Mouse (Mus musculus): Measurements from ENCODE around the gene Setd7.
"Not testable (repeated sequence)": the region's sequence is repeated elsewhere in the genome, so short reads cannot be mapped to it uniquely, and the experiment has no call there.

The Setd7 gene

DNA sequence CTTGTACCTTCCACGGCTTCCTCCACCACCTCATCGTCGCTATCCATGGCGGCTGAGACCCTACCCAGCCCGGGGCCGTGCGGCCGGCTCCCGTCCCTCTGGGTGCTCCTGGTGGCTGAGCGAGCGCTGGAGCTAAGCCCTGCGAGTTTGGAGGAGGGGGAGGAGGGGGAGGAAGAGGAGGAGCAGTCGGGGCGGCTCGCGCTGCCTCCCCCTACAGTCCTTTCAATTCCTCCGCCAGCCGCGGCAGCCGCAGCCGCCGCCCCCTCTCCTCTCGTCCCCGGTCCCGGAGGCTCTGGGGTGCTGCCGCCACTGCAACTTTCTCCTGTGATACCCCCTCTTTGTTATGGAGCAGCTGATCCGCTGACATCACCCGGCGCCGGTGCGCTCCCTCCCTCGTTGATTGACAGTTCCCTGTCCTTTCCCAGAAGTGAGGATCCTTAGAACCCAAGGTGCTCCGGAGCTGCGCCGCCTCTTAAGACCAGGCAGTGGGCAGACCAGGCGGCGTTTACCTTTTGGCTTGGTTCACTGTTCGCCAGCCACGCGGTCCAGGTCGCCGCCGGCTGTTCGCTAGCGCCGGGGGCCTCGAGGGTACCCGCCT is at the start of gene Setd7:
Gene Setd7 (minus strand): TSS at position 369 of the 598 bp plus-strand sequence.
- peak; percentile 72 for DNase-seq

DNA sequence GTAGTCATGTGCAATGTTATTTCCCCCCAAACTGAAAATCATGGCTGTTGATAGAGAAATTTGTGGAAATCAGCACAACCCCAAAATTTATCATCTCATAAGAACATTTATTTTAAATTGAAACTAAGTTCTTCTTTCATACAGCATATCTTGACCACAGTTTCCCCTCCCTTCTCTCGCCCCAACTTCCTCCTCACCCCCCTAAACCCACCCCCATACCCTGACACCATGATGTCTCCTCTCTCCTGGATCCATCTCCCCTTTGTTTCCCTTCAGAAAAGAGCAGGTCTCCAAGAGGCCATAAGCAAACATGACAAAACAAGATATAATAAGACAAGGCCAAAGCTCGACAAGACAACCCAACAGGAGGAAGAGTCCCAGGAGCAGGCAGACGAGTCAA is 43.8 kb upstream of the Setd7 start:
- DNase-seq = no peak

DNA sequence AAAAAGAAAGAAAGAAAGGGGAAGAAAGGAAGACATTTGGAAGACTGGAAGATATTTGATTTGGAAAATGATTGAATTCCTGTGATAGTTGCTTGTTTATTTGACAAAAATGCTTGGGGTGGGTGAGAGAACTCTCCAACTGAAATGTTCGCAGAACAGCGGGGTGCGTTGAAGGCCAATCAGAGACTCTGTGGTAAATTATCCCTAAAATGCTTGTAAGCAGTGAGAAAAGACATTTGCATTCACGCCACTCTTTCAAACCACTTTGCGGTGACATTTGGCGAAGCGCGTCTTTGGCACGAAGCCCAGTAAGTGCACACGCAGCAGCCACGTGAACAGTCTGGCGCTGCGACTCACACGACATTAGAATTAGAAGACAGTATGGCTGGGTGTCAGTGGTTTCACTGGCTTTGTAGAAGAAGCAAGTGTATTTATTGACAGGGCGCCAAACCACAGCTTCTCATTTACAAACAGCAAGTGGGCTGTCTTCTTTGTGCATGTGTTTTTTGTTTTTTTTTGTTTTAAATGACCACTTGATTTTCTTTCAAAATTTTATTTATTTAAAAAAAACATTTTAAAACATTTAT is 43.1 kb upstream of the Setd7 start:
- no peak for DNase-seq

DNA sequence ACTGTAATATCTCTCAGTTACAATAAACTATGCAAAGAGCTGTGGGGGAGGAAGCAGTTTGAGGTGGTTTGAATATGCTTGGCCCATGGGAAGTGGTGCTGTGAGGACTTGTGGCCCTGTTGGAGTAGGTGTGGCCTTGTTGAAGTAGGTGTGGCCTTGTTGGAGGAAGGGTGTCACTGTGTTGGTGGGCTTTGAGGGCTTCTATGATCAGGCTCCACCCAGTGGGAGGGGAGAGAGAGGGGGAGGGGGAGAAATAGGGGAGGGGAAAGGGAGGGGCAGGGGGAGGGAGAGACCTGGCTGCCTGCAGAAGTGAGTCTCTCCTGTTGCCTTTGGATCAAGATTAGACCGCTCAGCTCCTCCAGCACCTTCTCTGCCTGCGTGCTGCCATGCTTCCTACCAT is 40.8 kb upstream of the Setd7 start:
- no peak for DNase-seq

DNA sequence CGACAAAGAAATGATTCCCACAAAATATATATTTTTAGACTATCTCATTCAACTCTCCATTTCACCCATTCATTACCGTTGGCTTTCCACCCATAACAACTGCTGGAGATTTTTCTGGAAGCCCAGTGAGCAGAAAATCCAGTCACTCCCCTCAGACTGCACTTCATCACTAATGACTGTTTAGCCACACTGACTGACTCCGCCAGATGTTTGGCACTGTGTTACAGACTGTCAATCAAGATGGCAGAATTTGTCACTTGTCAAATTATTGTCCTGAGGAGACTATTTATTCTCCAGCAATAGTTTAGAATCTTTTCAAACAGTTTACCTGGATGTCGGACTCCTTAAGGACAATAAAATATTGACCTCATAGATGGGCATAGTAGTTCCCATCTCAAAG is 40.0 kb upstream of the Setd7 start:
- DNase-seq = no peak

DNA sequence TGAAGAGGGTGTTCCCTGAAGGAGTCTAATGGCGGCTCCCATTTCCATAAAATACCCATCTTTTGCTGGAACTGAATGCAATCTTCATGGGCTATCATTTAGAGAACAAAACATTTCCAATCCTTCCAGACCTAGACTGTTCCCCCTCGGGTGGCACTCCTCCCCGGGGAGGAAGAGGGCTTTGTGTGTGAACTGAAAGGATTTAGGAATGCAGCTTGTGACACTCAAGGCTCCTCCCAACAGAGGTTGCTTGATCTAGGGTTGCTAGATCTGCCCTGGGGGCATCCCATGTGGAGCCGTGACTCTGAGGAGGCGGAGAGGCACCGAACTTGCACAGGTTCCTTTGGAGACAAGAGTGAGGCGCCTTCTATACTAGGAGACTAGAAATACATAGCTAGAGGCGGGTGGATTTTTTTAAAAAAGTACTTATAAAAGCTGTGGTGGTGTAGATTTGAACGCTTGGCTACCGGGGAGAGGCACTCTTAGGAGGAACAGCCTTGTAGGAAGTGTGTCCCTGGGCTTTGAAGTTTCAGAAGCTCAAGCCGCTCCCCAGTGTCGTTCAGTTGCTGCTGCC is 38.5 kb upstream of the Setd7 start:
- no peak for DNase-seq

DNA sequence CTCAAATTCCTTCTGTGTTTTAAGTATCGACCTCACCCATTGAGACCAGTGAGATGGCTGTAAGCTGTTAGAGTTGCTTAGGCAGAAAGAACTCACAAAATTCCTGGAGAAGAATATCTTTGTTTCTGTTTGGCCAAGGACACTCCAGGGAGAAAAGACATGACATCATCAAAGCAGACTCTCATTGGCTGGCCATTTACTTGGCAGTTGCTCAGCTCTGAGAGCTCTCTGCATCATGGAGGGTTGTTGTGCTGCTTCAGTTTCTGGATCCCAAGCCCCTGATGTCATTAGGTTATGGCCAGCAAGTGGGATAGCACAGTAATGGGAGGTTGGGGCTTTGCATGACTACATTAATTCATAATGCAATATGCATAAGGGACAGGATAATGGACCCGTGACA is 35.9 kb upstream of the Setd7 start:
- no peak for DNase-seq

DNA sequence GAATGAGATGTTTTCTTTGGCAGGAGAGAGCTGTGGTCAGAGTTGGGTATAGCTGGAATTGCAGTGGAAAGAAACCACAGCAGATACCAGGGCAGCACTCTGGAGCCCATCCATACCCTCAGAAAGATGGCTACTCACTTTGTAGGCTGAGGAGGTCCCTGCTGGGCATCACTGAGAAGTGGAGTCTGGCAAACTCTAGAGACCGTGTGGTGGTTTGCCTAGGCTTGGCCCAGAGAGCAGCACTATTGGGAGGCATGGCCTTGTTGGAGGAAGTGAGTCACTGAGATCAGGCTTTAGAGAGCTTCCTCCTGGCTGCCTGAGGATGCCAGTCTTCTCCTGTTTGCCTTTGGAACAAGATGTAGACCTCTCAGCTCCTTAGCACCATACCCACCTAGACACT is 32.8 kb upstream of the Setd7 start:
- DNase-seq = no peak

DNA sequence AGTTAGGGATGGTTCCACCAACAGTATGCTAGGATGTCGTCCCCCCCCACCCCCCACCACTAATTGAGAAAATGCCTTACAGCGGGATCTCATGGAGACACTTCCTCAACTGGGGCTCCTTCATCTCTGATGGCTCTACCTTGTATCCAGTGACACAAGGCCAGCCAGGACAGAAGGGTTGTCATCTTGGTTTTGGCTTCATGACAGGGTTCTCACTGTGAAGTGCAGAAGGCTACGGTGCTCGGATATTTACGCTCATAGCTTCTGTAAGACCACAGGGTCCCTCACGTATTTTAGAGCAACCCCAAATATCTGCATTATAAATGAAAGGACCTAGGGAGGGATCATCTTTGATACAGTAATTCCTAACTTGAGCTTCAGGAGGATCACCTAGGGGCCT is 30.9 kb upstream of the Setd7 start:
- no peak for DNase-seq

DNA sequence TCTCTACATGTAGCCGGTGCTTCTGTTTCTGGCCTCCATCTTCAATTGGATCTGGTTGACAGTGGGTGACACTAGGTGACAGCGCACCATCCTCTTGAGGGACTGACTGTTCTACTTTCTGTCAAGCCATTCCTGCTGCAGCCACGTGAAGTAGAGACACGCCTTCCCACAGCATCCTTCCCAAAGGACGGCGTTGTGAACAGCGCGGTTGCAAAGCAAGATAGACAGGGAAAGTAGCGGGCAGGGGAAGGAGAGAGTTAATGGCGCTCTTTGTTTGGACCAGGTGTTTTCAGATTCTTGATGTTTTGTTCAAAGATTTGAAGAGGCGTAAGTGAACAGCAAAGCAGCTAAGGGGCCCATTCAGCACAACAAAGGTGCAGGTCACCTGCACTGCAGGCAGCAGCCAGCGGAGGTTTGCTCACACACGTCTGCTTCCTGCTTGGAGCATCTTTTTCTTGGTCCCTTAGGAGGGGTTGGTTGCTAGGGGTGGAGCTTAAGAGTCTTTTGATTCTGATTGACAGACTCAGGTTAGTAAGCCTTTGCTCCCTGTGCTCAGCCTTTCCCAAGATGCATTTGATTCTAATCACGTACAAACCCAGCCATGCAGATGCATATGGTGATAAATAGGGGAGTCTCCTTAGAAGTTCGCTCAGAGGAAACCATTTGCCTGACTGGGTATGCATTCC is 29.7 kb upstream of the Setd7 start:
- DNase-seq = no peak

DNA sequence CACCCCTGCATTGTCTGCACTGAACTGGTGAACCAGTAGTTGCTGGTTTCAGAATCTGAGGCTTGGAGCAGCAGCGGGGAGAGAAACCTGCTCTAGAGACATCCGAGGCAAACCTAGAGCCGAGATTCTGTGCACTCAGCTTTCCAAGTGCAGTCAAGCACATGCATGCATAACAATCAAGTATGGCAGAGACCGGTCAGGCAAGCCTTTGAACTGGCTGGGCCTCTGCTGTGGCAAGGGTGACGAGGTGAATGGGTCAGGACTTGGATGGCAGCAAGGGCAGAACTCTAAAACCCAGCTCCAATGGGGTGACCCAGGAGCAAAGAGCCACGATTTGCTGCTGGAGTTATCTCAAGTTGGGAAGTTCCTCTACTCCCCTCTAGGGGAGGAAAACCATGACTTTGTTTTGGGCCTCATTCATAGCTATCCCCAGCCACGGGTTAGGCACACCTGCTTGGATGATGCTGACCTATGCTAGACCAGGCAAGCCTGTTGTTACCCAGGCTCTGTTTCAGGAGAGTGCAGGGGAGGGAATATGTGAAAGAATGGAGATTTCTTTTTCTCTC is 27.1 kb upstream of the Setd7 start:
- no peak for DNase-seq

DNA sequence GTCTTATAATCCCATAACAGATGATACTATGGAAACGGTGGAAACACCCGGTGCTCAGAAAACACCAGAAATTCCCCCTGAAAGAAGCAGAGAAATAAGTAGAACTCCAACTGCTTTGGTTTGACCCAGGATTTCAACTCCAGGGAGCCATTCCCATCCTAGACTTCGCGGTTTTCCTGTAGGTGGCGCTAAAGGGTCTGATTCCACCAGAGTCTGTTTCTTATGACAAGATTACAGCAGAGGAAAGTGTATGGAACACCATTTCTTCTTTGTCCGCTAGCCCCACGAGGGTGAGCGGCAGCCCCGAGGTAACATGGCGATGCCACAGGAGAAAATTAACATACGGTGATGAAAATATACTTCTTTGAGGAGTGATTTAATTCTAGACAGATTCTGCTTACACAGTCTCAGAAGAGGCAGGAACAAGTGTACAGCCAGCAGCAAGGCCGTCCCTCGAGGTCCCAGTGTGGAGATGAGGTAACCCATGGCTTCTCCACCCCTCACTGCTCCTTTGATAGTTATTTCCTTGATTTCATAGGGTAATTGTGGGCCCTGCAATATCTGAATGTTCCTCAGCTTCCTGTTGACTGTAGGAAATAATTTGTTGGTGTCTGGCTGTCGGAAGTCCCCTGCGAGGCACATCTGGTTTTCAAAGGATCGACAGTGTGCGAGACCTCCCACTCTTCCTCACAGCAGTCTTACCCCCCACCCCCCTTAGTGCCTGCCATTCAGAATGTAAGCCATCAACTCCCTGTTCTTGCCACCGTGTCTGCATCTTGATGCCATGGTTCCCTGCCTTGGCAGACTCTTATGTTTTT is 23.1 kb upstream of the Setd7 start:
- peak; percentile 67 for DNase-seq

DNA sequence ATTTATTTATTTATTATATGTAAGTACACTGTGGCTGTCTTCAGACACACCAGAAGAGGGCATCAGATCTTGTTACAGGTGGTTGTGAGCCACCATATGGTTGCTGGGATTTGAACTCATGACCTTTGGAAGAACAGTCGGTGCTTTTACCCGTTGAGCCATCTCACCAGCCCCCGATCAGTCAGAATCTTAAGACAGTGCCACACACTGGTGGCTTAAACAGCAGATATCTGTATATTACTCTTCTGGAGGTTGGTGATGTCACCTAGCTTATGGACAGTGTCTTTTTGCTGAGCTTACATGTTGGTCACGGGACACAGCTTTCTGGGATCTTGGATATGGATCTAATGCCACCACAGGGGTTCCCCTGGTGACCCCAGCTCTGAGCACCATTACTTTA is 18.6 kb upstream of the Setd7 start:
- DNase-seq = not testable (repeated sequence)

DNA sequence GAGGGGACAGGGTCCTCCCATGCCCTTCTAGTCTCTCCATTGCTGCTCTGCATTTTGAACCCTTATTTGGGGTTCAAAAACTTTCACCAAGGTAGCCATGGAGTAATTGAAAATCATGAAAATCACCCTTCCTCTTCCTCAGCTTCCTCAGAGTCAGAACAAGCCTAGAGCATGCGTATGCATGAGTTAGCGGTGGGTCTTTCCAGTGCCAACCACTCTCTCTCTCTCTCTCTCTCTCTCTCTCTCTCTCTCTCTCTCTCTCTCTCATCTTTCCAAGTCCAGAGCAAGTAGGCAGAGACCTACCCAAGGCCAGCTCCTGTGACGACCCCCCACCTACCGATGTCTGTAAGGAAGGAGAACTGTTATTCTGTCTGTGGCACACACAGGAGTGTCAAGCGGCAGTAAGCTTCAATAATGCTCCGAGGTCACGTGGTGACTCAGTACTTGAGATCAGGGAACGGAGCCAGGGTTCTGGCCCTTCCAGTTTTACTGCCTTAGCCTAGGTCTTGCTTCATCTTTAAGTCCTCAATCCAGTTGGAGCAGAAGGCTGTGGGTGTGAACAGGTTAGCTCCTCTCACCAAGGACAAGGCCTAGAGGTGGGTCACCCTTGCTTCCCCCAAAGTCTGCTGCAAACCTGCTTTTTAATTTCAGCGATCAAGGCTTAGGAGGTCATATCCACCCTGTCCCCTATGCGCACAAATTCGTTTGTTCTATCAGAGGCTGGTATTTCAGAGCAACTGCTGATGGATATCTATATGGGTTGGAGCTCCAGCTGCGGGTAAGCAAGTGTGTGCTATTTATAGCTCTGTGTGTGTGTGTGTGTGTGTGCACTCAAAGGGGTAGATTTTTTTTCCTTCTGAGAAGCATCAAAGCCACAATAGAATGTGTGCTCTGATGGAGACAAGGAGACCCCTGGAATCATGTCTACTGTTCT is 17.4 kb upstream of the Setd7 start:
- DNase-seq = peak; percentile 65

DNA sequence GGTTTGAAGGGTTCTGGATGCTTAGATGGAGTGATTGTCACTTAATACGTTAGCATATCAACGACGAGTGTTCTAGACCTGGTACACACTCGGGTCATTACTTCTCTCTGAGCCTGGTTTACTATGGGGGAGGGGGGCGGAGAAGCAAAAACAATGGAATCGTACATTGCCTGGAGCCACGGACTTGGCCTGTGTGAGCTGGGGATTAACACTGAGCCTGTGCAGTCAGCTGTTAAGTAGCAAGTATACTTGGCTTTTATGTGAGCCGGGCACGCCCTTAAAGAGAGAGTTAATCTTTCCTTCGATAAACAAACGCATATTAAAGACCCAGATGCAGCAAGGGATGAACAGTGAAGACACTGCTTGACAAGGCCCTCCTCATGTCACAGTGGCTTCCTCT is 16.7 kb upstream of the Setd7 start:
- DNase-seq = no peak

DNA sequence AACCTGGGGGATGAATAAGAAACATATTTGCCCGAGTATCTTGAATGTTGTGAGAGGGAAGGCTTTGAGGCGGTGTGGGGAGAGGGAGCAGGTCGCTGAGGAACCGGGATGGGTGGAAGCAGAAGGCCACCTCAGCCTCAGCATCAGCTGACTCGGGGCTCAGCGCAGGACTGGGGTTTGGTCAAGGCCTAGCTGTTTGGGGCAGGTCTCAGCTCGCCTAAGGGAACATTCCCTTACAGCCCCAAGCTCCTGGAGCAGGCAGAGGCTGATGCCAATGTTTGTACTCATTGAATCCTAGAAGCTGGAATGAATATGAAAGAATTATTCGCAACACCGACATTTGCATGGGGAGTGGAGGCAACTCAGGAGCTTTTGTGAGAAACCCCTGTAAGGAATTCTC is 13.2 kb upstream of the Setd7 start:
- DNase-seq = no peak

DNA sequence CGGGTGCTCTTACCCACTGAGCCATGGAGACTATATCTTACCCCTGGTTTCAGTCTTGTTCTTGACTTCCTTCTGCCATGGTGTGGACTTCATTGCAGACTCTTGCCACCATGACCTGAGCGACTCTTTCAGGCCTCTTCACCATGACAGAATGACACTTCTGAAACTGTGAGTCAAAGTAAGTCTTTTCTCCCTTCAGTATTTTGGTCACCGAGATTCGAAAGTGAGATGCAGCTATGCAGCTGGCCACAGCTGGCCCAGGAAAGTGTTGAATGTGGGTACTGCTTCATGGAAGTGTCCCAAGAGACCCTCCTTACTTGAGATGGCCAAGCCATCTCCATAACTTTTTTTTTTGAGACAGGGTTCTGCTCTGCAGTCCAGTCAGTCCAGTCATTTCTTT is 9.5 kb upstream of the Setd7 start:
- no peak for DNase-seq

DNA sequence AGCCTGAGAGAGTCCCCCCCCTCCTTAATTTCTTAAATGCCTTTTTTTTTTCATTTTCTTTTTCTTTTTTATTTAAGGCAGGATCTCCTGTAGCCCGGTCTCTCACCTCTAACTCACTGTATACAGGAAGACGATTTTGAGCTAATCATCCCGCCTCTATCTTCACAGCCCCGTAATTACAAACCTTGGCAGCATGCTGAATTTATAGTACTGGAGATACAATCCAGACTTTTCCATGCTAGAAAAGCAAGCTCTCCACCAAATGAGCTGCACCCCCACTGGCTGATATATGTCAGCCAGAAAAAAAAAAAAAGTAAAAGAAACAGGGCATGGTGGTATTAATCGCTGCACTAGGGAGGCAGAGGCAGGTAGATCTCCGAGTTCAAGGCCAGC is 1.3 kb upstream of the Setd7 start:
- DNase-seq = no peak

DNA sequence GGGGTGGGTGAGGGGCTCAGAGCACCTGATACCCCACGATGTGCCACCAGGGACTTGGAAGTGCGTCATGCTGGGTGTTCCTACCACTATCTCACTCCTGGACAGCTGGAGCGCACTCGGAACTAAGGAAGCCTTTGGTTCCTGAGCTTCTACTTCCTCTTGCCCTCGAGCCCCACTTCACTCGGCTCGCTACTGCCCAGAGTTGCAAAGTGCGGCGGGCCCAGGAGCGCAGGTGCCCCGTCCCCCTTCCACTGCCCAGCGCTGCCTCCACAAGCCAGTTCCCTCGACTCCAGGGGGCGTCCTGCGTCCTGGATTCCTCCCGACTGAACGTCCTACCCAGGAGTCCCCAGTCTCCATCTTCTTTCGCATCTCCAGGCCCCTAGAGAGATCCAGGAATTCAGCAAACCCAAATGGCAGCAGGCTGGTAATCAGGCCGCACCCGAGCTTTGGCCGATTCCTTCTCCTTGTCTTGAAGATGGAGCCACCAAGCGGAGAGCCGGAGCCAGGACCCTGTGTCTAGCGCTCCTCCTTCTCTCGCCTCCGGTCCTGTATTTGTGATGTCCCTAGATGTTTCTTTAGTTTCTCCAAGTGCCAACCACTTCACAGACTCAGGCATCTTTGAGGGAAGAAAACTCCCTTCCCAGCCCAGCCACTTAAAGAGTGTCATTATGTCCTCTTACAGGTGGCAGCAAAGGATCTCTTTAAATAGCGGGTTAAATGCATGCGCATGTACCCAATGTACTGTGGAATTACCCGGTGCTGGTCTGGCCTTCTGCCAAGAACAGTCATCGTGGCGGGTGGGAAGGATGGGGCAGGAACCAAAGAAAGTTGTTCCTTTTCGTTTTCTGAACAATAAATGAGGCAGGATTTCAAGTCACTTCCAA is 672 bp upstream of the Setd7 start:
- DNase-seq = peak; percentile 52

DNA sequence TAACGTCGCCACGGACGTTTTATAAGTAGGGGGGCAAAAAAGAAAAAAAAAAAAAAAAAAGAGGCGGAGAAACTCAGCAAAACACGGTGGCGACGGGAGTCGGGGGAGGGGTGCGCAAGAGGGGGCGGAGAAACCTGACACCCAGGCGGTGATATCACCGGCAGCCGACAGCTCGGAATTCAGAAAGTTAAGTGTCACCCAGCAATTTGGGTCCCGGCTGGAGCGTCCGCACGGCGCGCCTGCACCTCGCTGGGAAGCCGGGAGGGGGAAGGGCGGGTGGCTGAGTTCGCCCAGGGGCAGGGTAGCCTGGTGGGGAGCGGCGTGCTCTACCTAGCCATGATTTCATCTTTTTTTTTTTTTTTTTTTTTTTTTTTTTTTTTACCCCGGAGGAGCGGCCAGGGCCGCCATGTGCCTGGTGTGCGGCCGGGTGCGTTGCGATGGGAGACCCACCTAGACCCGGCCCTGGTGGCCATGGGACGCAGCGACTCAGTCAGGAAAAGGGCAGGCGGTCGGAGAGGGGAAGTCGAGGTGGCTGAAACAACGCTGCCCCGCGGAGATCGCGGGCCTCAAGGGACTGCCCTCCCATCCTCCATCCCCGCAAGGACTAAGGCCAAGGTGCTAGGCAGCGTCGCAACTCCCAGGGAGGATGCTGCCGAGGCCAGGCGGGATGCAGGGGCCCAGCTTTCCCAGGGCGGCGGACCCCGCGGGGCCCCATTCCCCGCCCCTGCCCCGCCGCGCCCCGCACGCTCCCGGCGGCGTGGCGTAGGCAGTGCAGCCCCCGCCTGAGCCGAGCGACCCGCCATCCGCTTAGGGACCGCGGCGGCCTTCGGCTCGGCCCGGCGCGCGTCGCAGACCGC is 857 bp downstream of the Setd7 start:
- peak; percentile 78 for DNase-seq
